Mouse (Mus musculus): Measurements from ENCODE around the gene Nrg4. TPM values are rescaled to one million over a fixed set of nuclear protein-coding genes. Genes with fewer than 3 reads are reported as not detected.
A peak's percentile ranks its signal among the peaks of the same experiment; 100 is the strongest.

Gene Nrg4
- total and polyA plus RNA-seq, 3 experiments = 0.81 to 1.7 (median 1.2) TPM

DNA sequence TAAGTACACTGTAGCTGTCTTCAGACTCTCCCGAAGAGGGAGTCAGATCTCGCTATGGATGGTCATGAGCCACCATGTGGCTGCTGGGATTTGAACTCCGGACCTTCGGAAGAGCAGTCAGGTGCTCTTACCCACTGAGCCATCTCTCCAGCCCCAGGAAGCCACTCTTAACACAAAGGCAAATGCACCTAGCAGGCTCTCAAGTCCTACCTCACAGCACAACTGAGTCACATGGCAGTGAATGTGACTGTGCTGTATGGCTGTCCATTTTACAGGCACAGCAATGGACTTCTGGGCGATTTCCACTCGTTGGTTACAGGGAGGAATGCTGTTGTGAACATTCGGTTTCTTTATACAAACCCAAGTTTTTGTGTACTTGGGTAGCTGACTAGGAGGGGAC lies 94.1 kb downstream of the Nrg4 start:
- Histone ChIP-seq H3K9me3 (replicated peaks; ENCODE audit: low read length) (peaks cover 3% of the 10 kb centered on the region), H3K27me3 (replicated peaks) (no peaks in the 10 kb centered on the region), H3K4me2 (ENCODE audit: insufficient read depth, low read depth, poor library complexity, severe bottlenecking) (no peak overlapping the region), H3K27ac (ENCODE audit: insufficient read depth, low read depth) (no peak overlapping the region), H3K4me1 (ENCODE audit: control insufficient read depth in 1 of 2, insufficient read depth in 2 of 2) (peaks cover 0 to 2% of the 10 kb centered on the region in 2 experiments; a peak in 1 of 4 replicates), H3K9ac (ENCODE audit: insufficient read depth, low read depth) (no peak overlapping the region), H3K4me3 (replicated peaks in 1 of 3; ENCODE audit: low read depth in 2 of 3, low read length in 2 of 3, poor library complexity in 1 of 3) (no peak overlapping the region), H3K36me3 (replicated peaks in 1 of 2; ENCODE audit: control insufficient read depth in 1 of 2, insufficient read depth in 1 of 2, low read length in 1 of 2) (peaks cover 0 to 4% of the 10 kb centered on the region in 2 experiments), H3K79me2 (replicated peaks; ENCODE audit: control insufficient read depth, extremely low read depth, insufficient read depth, poor library complexity, severe bottlenecking) (no peaks in the 10 kb centered on the region)
- no peak for DNase-seq (ENCODE audit: extremely low read depth)
- TF ChIP-seq USF1 (IDR thresholded peaks at IDR 0.05; ENCODE audit: low read depth, low read length) = no peak
- in situ Hi-C loops (cut with MboI; ENCODE audit: low pct_ligation_motif_present, low pct_unique_long_range_greater_than_20kb, low sequenced_read_pairs) = no loop called here
- dilution Hi-C loops (cut with MboI; ENCODE audit: extremely low pct_ligation_motif_present, extremely low pct_unique_long_range_greater_than_20kb, low sequenced_read_pairs) = no loop called here

DNA sequence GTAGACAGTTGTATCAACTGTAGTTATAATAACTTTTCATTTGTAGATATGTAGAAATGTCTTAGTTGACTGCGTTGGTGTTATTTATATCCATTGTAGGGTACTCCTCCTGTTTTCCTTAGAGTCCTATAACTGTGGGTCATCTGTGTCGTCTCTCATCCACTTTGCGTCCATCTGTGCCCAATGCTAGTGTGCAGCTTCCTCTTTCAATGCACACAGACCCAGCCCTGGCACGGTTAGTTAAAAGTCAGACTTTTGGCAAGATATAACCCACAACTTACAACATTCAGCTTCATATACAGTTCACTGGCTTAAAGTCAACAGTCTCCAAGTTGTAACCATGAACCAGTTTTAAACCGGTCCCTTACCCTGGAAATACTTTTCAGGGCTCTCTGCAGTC lies 94.5 kb downstream of the Nrg4 start:
- Histone ChIP-seq H3K4me1 (ENCODE audit: control insufficient read depth in 1 of 2, insufficient read depth in 2 of 2) (peaks cover 0 to 2% of the 10 kb centered on the region in 2 experiments; a peak in 1 of 4 replicates), H3K36me3 (replicated peaks in 1 of 2; ENCODE audit: control insufficient read depth in 1 of 2, insufficient read depth in 1 of 2, low read length in 1 of 2) (peaks cover 0 to 8% of the 10 kb centered on the region in 2 experiments), H3K4me3 (replicated peaks in 1 of 3; ENCODE audit: low read depth in 2 of 3, low read length in 2 of 3, poor library complexity in 1 of 3) (no peak overlapping the region), H3K27me3 (replicated peaks) (no peaks in the 10 kb centered on the region), H3K9ac (ENCODE audit: insufficient read depth, low read depth) (no peak overlapping the region), H3K79me2 (replicated peaks; ENCODE audit: control insufficient read depth, extremely low read depth, insufficient read depth, poor library complexity, severe bottlenecking) (no peaks in the 10 kb centered on the region), H3K27ac (ENCODE audit: insufficient read depth, low read depth) (no peak overlapping the region), H3K4me2 (ENCODE audit: insufficient read depth, low read depth, poor library complexity, severe bottlenecking) (no peak overlapping the region), H3K9me3 (replicated peaks; ENCODE audit: low read length) (peaks cover 3% of the 10 kb centered on the region)
- in situ Hi-C loops (cut with MboI; ENCODE audit: low pct_ligation_motif_present, low pct_unique_long_range_greater_than_20kb, low sequenced_read_pairs) (no loop called here), dilution Hi-C loops (cut with MboI; ENCODE audit: extremely low pct_ligation_motif_present, extremely low pct_unique_long_range_greater_than_20kb, low sequenced_read_pairs) (no loop called here)
- DNase-seq (ENCODE audit: extremely low read depth) = no peak
- TF ChIP-seq ZNF384 (IDR thresholded peaks at IDR 0.05; ENCODE audit: low read depth, low read length) (no peak), CHD2 (IDR thresholded peaks at IDR 0.05; ENCODE audit: low read length) (no peak), ETS1 (conservative IDR thresholded peaks at IDR 0.05; ENCODE audit: low read depth, low read length) (no peak)

GRCm38 (mm10) chr9:55231544-55231943 lies 95.1 kb downstream of the Nrg4 start:
- Histone ChIP-seq H3K9ac (ENCODE audit: insufficient read depth, low read depth) (no peak overlapping the region), H3K4me2 (ENCODE audit: insufficient read depth, low read depth, poor library complexity, severe bottlenecking) (no peak overlapping the region), H3K4me1 (ENCODE audit: control insufficient read depth in 1 of 2, insufficient read depth in 2 of 2) (peaks cover 0 to 2% of the 10 kb centered on the region in 2 experiments; a peak in 1 of 4 replicates), H3K27me3 (replicated peaks) (no peaks in the 10 kb centered on the region), H3K4me3 (replicated peaks in 1 of 3; ENCODE audit: low read depth in 2 of 3, low read length in 2 of 3, poor library complexity in 1 of 3) (no peak overlapping the region), H3K9me3 (replicated peaks; ENCODE audit: low read length) (peaks cover 3% of the 10 kb centered on the region), H3K79me2 (replicated peaks; ENCODE audit: control insufficient read depth, extremely low read depth, insufficient read depth, poor library complexity, severe bottlenecking) (no peaks in the 10 kb centered on the region), H3K36me3 (replicated peaks in 1 of 2; ENCODE audit: control insufficient read depth in 1 of 2, insufficient read depth in 1 of 2, low read length in 1 of 2) (peaks cover 0 to 8% of the 10 kb centered on the region in 2 experiments), H3K27ac (ENCODE audit: insufficient read depth, low read depth) (no peak overlapping the region)
- DNase-seq (ENCODE audit: extremely low read depth) = no peak
- TF ChIP-seq NRF1 (IDR thresholded peaks at IDR 0.05; ENCODE audit: low read depth, low read length) (no peak), BHLHE40 (IDR thresholded peaks at IDR 0.05; ENCODE audit: low read depth, low read length) (no peak), RCOR1 (conservative IDR thresholded peaks at IDR 0.05; ENCODE audit: low read depth, low read length) (no peak), USF1 (IDR thresholded peaks at IDR 0.05; ENCODE audit: low read depth, low read length) (no peak), RAD21 (IDR thresholded peaks at IDR 0.05; ENCODE audit: low read depth, low read length) (peak; percentile 64), PAX5 (IDR thresholded peaks at IDR 0.05; ENCODE audit: low read length) (no peak), POLR2A (IDR thresholded peaks at IDR 0.05; ENCODE audit: low read depth, low read length) (no peak), JUN (IDR thresholded peaks at IDR 0.05; ENCODE audit: insufficient read depth, low read depth, low read length) (no peak), POLR2AphosphoS2 (IDR thresholded peaks at IDR 0.05; ENCODE audit: low read depth, low read length) (no peak), CTCF (conservative IDR thresholded peaks at IDR 0.05 in 1 of 2, IDR thresholded peaks at IDR 0.05 in 1 of 2; ENCODE audit: low read depth in 2 of 2, low read length in 2 of 2) (peak in 1 of 2 experiments; percentile 65; a peak in 2 of 4 replicates), HCFC1 (IDR thresholded peaks at IDR 0.05; ENCODE audit: low read depth, low read length) (no peak), KAT2A (IDR thresholded peaks at IDR 0.05; ENCODE audit: insufficient replicate concordance, low read length) (no peak), USF2 (conservative IDR thresholded peaks at IDR 0.05; ENCODE audit: low read depth, low read length) (no peak), ELF1 (IDR thresholded peaks at IDR 0.05; ENCODE audit: low read depth, low read length) (no peak), TCF12 (IDR thresholded peaks at IDR 0.05; ENCODE audit: low read depth, low read length) (no peak), ZNF384 (IDR thresholded peaks at IDR 0.05; ENCODE audit: low read depth, low read length) (no peak), SMC3 (IDR thresholded peaks at IDR 0.05; ENCODE audit: low read depth, low read length) (peak; percentile 59)
- dilution Hi-C loops (cut with MboI; ENCODE audit: extremely low pct_ligation_motif_present, extremely low pct_unique_long_range_greater_than_20kb, low sequenced_read_pairs) (no loop called here), in situ Hi-C loops (cut with MboI; ENCODE audit: low pct_ligation_motif_present, low pct_unique_long_range_greater_than_20kb, low sequenced_read_pairs) (no loop called here)
